Mouse (Mus musculus) liver, embryonic 13.5 days (tissue): ENCODE data around the gene Gins1. TPM values are rescaled to one million over a fixed set of nuclear protein-coding genes. Genes with fewer than 3 reads are reported as not detected.

Experiments
- ATAC-seq: fragments of 200-750 bp; cut with Nextera tagmentation; 2 replicates; pipeline ENCODE4 v1.8.0; 2017; ENCODE audit warnings: low read depth, mild to moderate bottlenecking, moderate number of reproducible peaks, moderate library complexity
- DNase-seq: peaks from one replicate; pipeline ENCODE4 v3.0.0; 2022
- H3K27ac ChIP-seq: fragments of 300-500 bp; sonication (generic); 2 replicates; pipeline ENCODE4 v1.5.1; 2015; ENCODE audit warnings: moderate library complexity, mild to moderate bottlenecking, inconsistent platforms
- H3K27me3 ChIP-seq: fragments of 300-500 bp; sonication (generic); 2 replicates; pipeline ENCODE4 v1.6.1; 2015; ENCODE audit warnings: mild to moderate bottlenecking, inconsistent platforms
- H3K36me3 ChIP-seq: fragments of 300-500 bp; sonication (generic); 2 replicates; pipeline ENCODE4 v1.6.1; 2015; ENCODE audit warnings: mild to moderate bottlenecking, inconsistent platforms
- H3K4me1 ChIP-seq: fragments of 300-500 bp; sonication (generic); replicated peaks from 2 replicates; pipeline ENCODE4 v1.6.1; 2015; ENCODE audit warnings: inconsistent platforms
- H3K4me2 ChIP-seq: fragments of 300-500 bp; sonication (generic); 2 replicates; pipeline ENCODE4 v1.6.1; 2015; ENCODE audit warnings: inconsistent platforms, mild to moderate bottlenecking, moderate library complexity
- H3K4me3 ChIP-seq: fragments of 300-500 bp; sonication (generic); replicated peaks from 2 replicates; pipeline ENCODE4 v1.5.1; 2015; ENCODE audit warnings: mild to moderate bottlenecking, inconsistent platforms
- H3K9ac ChIP-seq: fragments of 300-500 bp; sonication (generic); 2 replicates; pipeline ENCODE4 v1.6.1; 2015; ENCODE audit warnings: mild to moderate bottlenecking, inconsistent platforms
- H3K9me3 ChIP-seq: fragments of 300-500 bp; sonication (generic); replicated peaks from 2 replicates; pipeline ENCODE4 v1.6.1; 2016; ENCODE audit warnings: inconsistent platforms
- WGBS: fragments of 180-500 bp; shearing (Covaris S2); methylation state at CpG from one replicate; pipeline ENCODE4 v1.1.7; 2015; ENCODE audit not compliant: insufficient replicate concordance; 5-methylcytosine and 5-hydroxymethylcytosine counted together
- polyA plus RNA-seq: library from polyadenylated mRNA; unstranded; fragments of >200 nt; fragmentation: Nextera tagmentation; extraction: Ambion mirVana; gene quantifications from 2 replicates; pipeline ENCODE4 v1.2.1, GENCODE M21; 2015

The Gins1 gene
- polyA plus RNA-seq, 1 experiment from 2014 or later = 47.7 TPM

- Histone ChIP-seq H3K27ac (no peak overlapping the region), H3K36me3 (peaks cover 73% of the 10 kb centered on the region), H3K4me3 (no peak overlapping the region), H3K4me2 (no peak overlapping the region), H3K4me1 (no peaks in the 10 kb centered on the region), H3K9ac (no peak overlapping the region), H3K9me3 (no peaks in the 10 kb centered on the region), H3K27me3 (no peaks in the 10 kb centered on the region)
- DNase-seq (no peak), ATAC-seq (no peak)
- 89% methylated on average over 3 of the region's 3 CpGs for WGBS
These were observed 58.0 kb downstream of the Gins1 start for GRCm38 (mm10) chr2:150963246-150963645.

- Histone ChIP-seq H3K36me3 (peaks cover 71% of the 10 kb centered on the region), H3K4me2 (no peak overlapping the region), H3K27me3 (no peaks in the 10 kb centered on the region), H3K9me3 (no peaks in the 10 kb centered on the region), H3K4me1 (no peaks in the 10 kb centered on the region), H3K27ac (no peak overlapping the region), H3K4me3 (no peak overlapping the region), H3K9ac (no peak overlapping the region)
- 80% methylated on average over 3 of the region's 3 CpGs for WGBS
- DNase-seq (no peak), ATAC-seq (no peak)
These were observed 59.4 kb downstream of the Gins1 start for GRCm38 (mm10) chr2:150964641-150965040.

- DNase-seq = no peak
- Histone ChIP-seq H3K4me1 (no peaks in the 10 kb centered on the region), H3K27me3 (no peaks in the 10 kb centered on the region), H3K27ac (no peak overlapping the region), H3K9ac (no peak overlapping the region), H3K9me3 (no peaks in the 10 kb centered on the region), H3K36me3 (peaks cover 72% of the 10 kb centered on the region), H3K4me2 (no peak overlapping the region), H3K4me3 (no peak overlapping the region)
- no peak for ATAC-seq
- WGBS = 78% methylated on average over 10 of the region's 10 CpGs
These were observed 60.8 kb downstream of the Gins1 start for GRCm38 (mm10) chr2:150965951-150966350.

GRCm38 (mm10) chr2:150967491-150967890 lies 62.3 kb downstream of the Gins1 start:
- Histone ChIP-seq H3K36me3 (peaks cover 76% of the 10 kb centered on the region), H3K27ac (no peak overlapping the region), H3K4me3 (no peak overlapping the region), H3K27me3 (no peaks in the 10 kb centered on the region), H3K9me3 (no peaks in the 10 kb centered on the region), H3K9ac (no peak overlapping the region), H3K4me1 (no peaks in the 10 kb centered on the region), H3K4me2 (no peak overlapping the region)
- 89% methylated on average over 2 of the region's 2 CpGs for WGBS
- no peak for DNase-seq
- no peak for ATAC-seq

GRCm38 (mm10) chr2:150969231-150969630 lies 64.0 kb downstream of the Gins1 start:
- WGBS = 90% methylated on average over 2 of the region's 2 CpGs
- Histone ChIP-seq H3K4me3 (no peak overlapping the region), H3K9me3 (no peaks in the 10 kb centered on the region), H3K9ac (no peak overlapping the region), H3K36me3 (peaks cover 83% of the 10 kb centered on the region), H3K4me2 (no peak overlapping the region), H3K27me3 (no peaks in the 10 kb centered on the region), H3K4me1 (no peaks in the 10 kb centered on the region), H3K27ac (no peak overlapping the region)
- ATAC-seq (no peak), DNase-seq (no peak)

- Histone ChIP-seq H3K4me1 (peaks cover 13% of the 10 kb centered on the region), H3K27ac (no peak overlapping the region), H3K4me3 (no peak overlapping the region), H3K9me3 (no peaks in the 10 kb centered on the region), H3K9ac (no peak overlapping the region), H3K4me2 (no peak overlapping the region), H3K36me3 (peaks cover 84% of the 10 kb centered on the region), H3K27me3 (no peaks in the 10 kb centered on the region)
- ATAC-seq (no peak), DNase-seq (no peak)
- WGBS = 89% methylated on average over 7 of the region's 7 CpGs
These were observed 66.7 kb downstream of the Gins1 start for GRCm38 (mm10) chr2:150971856-150972255.

- peaks cover 21% of the 10 kb centered on the region for H3K4me1 ChIP-seq
- H3K4me2 ChIP-seq = no peak overlapping the region
- no peak overlapping the region for H3K9ac ChIP-seq
- no peak overlapping the region for H3K4me3 ChIP-seq
- no peak for DNase-seq
- H3K9me3 ChIP-seq = no peaks in the 10 kb centered on the region
- no peak for ATAC-seq
- H3K27ac ChIP-seq = no peak overlapping the region
- WGBS = 91% methylated on average over 3 of the region's 3 CpGs
- peaks cover 77% of the 10 kb centered on the region for H3K36me3 ChIP-seq
- no peaks in the 10 kb centered on the region for H3K27me3 ChIP-seq
These were observed 67.5 kb downstream of the Gins1 start for GRCm38 (mm10) chr2:150972681-150973080.

GRCm38 (mm10) chr2:150973401-150974115 lies 68.4 kb downstream of the Gins1 start:
- peaks cover 30% of the 10 kb centered on the region for H3K4me1 ChIP-seq
- H3K27ac ChIP-seq = no peak overlapping the region
- no peak overlapping the region for H3K4me3 ChIP-seq
- H3K9ac ChIP-seq = no peak overlapping the region
- H3K9me3 ChIP-seq = no peaks in the 10 kb centered on the region
- DNase-seq (no peak), ATAC-seq (no peak)
- H3K36me3 ChIP-seq = peaks cover 74% of the 10 kb centered on the region
- H3K4me2 ChIP-seq = no peak overlapping the region
- 82% methylated on average over 8 of the region's 8 CpGs for WGBS
- H3K27me3 ChIP-seq = no peaks in the 10 kb centered on the region

GRCm38 (mm10) chr2:150976871-150977270 lies 71.7 kb downstream of the Gins1 start:
- peak overlapping the region; percentile 54 for H3K4me2 ChIP-seq
- DNase-seq (peak; percentile 70), ATAC-seq (peak; percentile 90)
- H3K9me3 ChIP-seq = no peaks in the 10 kb centered on the region
- peak overlapping the region; percentile 21 for H3K4me3 ChIP-seq
- H3K36me3 ChIP-seq = peaks cover 53% of the 10 kb centered on the region
- peak overlapping the region; percentile 84 for H3K27ac ChIP-seq
- H3K27me3 ChIP-seq = no peaks in the 10 kb centered on the region
- H3K9ac ChIP-seq = peak overlapping the region; percentile 53
- 31% methylated on average over 5 of the region's 5 CpGs for WGBS
- peaks cover 62% of the 10 kb centered on the region for H3K4me1 ChIP-seq

GRCm38 (mm10) chr2:150977676-150978075 lies 72.5 kb downstream of the Gins1 start:
- Histone ChIP-seq H3K4me3 (no peak overlapping the region), H3K36me3 (peaks cover 45% of the 10 kb centered on the region), H3K9ac (peak overlapping the region; percentile 53; the same call in 1 of the 2 replicates), H3K27me3 (no peaks in the 10 kb centered on the region), H3K27ac (peak overlapping the region; percentile 84), H3K4me2 (peak overlapping the region; percentile 54), H3K4me1 (peaks cover 68% of the 10 kb centered on the region), H3K9me3 (no peaks in the 10 kb centered on the region)
- no peak for DNase-seq
- ATAC-seq = no peak
- 61% methylated on average over 6 of the region's 6 CpGs for WGBS

GRCm38 (mm10) chr2:150978791-150979190 lies 73.6 kb downstream of the Gins1 start:
- no peak overlapping the region for H3K27ac ChIP-seq
- H3K9me3 ChIP-seq = no peaks in the 10 kb centered on the region
- H3K36me3 ChIP-seq = peaks cover 34% of the 10 kb centered on the region
- no peak overlapping the region for H3K4me2 ChIP-seq
- no peak overlapping the region for H3K4me3 ChIP-seq
- no peak for ATAC-seq
- no peak for DNase-seq
- WGBS = 55% methylated on average over 3 of the region's 3 CpGs
- peaks cover 74% of the 10 kb centered on the region for H3K4me1 ChIP-seq
- H3K9ac ChIP-seq = no peak overlapping the region
- H3K27me3 ChIP-seq = no peaks in the 10 kb centered on the region
